Mouse (Mus musculus): Measurements from ENCODE around the gene Tctn1. TPM values are rescaled to one million over a fixed set of nuclear protein-coding genes. Genes with fewer than 3 reads are reported as not detected.

The Tctn1 gene
- total RNA-seq, 1 experiment from 2014 or later, result 12.7 TPM

- DNase-seq, result no peak
These were observed 16.7 kb downstream of the Tctn1 start for GRCm38 (mm10) chr5:122247529-122247928.

- DNase-seq, result no peak
These were observed 17.6 kb downstream of the Tctn1 start for GRCm38 (mm10) chr5:122246547-122247167.

GRCm38 (mm10) chr5:122245186-122245585 is 19.1 kb downstream of the Tctn1 start:
- peak; percentile 46 for DNase-seq

GRCm38 (mm10) chr5:122243781-122244523 is 20.3 kb downstream of the Tctn1 start:
- DNase-seq, result no peak

GRCm38 (mm10) chr5:122242521-122243123 is 21.6 kb downstream of the Tctn1 start:
- no peak for DNase-seq

- no peak for DNase-seq
These were observed 23.3 kb downstream of the Tctn1 start for GRCm38 (mm10) chr5:122240989-122241388.

GRCm38 (mm10) chr5:122240521-122240920 is 23.7 kb downstream of the Tctn1 start:
- DNase-seq, result no peak

- DNase-seq, result peak; percentile 43
These were observed 24.6 kb downstream of the Tctn1 start for GRCm38 (mm10) chr5:122239618-122240017.

GRCm38 (mm10) chr5:122237200-122237599 is 27.1 kb downstream of the Tctn1 start:
- no peak for DNase-seq

- no peak for DNase-seq
These were observed 28.9 kb downstream of the Tctn1 start for GRCm38 (mm10) chr5:122235196-122235836.

GRCm38 (mm10) chr5:122234319-122235195 is 29.7 kb downstream of the Tctn1 start:
- DNase-seq, result no peak

- peak; percentile 19 for DNase-seq
These were observed 30.6 kb downstream of the Tctn1 start for GRCm38 (mm10) chr5:122233695-122234094.

GRCm38 (mm10) chr5:122233077-122233581 is 31.1 kb downstream of the Tctn1 start:
- DNase-seq, result no peak

GRCm38 (mm10) chr5:122232004-122232403 is 32.3 kb downstream of the Tctn1 start:
- no peak for DNase-seq

- DNase-seq, result no peak
These were observed 32.8 kb downstream of the Tctn1 start for GRCm38 (mm10) chr5:122231431-122231830.

- no peak for DNase-seq
These were observed 33.4 kb downstream of the Tctn1 start for GRCm38 (mm10) chr5:122230816-122231215.

- DNase-seq, result no peak
These were observed 35.5 kb downstream of the Tctn1 start for GRCm38 (mm10) chr5:122228772-122229171.

- DNase-seq, result no peak
These were observed 35.9 kb downstream of the Tctn1 start for GRCm38 (mm10) chr5:122228271-122228765.

GRCm38 (mm10) chr5:122224291-122224690 is 40.0 kb downstream of the Tctn1 start:
- DNase-seq, result no peak

- no peak for DNase-seq
These were observed 43.2 kb downstream of the Tctn1 start for GRCm38 (mm10) chr5:122221085-122221484.

Data from adrenal gland, postnatal 14 days (tissue).